Mouse (Mus musculus) adrenal gland, adult 8-10 months (tissue): Measurements from ENCODE around the gene AL731706.2. TPM values are rescaled to one million over a fixed set of nuclear protein-coding genes. Genes with fewer than 3 reads are reported as not detected.

Source experiments
- total RNA-seq, 4 experiments: library from RNA; stranded (reverse); gene quantifications; 2 replicates each; pipeline ENCODE4 v1.2.4; 2022

AL731706.2 gene
- total RNA-seq, 4 experiments from 2014 or later, result 6.7 to 19.6 (median 15.6) TPM; not detected in 1

Other genes starting within 250 kb of the AL731706.2 start
- gene Snap25, start 172.2 kb downstream of the AL731706.2 start, total RNA-seq, result 10 to 100 TPM; 43.7 to 80.6 (median 62.5) TPM
- gene Slx4ip, start 5.5 kb upstream of the AL731706.2 start, total RNA-seq, result 1 to 10 TPM; 6.5 to 8.8 (median 7.3) TPM
- gene AL731706.1, start 5.7 kb upstream of the AL731706.2 start, total RNA-seq, result 10 to 100 TPM in 3 of 4 experiments, 1 to 10 TPM in 1; 7.0 to 16.9 (median 16.2) TPM
- gene Mkks, start 5.7 kb upstream of the AL731706.2 start, total RNA-seq, result 10 to 100 TPM; 12.5 to 27.4 (median 22.2) TPM
- 10 to 100 TPM in 3 of 4 experiments, 1 to 10 TPM in 1; 10.0 to 13.4 (median 12.6) TPM for gene Jag1, start 231.0 kb upstream of the AL731706.2 start, total RNA-seq